In the genomic region with DNA sequence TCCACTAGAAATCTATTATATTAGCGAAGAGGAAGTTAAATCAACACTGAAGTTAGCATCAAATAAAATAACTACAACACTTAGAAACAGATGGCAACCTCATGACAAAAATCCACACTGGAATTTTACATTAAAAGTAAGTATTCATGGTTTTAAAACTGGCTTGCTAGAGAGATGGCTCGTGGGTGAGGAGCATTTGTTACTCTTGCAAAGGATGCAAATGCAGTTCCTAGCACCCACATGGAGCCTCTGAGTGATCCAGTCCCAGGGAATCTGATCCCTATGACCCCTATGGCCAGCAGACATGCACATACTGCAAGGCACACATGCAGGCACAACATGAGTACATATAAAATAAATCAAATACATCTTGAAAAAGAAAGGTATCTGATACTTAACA, we compare ENCODE assay signal across 16 mouse cellular contexts.
"Had no signal": no experiment of that assay in that cellular context is flagged by ENCODE, and none has a peak within 500 bp of the region (broad histone marks: within the 10 kb centered on the region; RNA-seq: fewer than 3 reads in every experiment).

No protein-coding gene starts in this region.

- ATAC-seq: hindbrain, embryonic 16.5 days; inflammation-experienced regulatory T-cells, adult 6 months; intestine, embryonic 15.5 days; intestine, postnatal 0 days; liver, embryonic 12.5 days had no signal

- DNase-seq: gastrocnemius, adult 2 months; gastrocnemius, postnatal 10 days; gastrocnemius, postnatal 25 days; heart, adult 18-20 months; heart, postnatal 10 days; heart, postnatal 4 days; kidney, adult 18-20 months; kidney, adult 8-10 months; kidney, postnatal 10 days; kidney, postnatal 25 days; left cerebral cortex, postnatal 4 days had no signal
